Mouse (Mus musculus): ENCODE data around the gene Gm16485. TPM values are rescaled to one million over a fixed set of nuclear protein-coding genes. Genes with fewer than 3 reads are reported as not detected.

Gene Gm16485
- total RNA-seq (2021) = 1 to 10 TPM; 4.5 to 6.5 TPM
- long read RNA-seq, experiment 1, partial matches to known transcripts = 0 of 1 reads
- long read RNA-seq, experiment 1, other reads (novel, unspliced or antisense) = 0 of 1 reads
- long read RNA-seq, experiment 2 = 0 reads

DNA sequence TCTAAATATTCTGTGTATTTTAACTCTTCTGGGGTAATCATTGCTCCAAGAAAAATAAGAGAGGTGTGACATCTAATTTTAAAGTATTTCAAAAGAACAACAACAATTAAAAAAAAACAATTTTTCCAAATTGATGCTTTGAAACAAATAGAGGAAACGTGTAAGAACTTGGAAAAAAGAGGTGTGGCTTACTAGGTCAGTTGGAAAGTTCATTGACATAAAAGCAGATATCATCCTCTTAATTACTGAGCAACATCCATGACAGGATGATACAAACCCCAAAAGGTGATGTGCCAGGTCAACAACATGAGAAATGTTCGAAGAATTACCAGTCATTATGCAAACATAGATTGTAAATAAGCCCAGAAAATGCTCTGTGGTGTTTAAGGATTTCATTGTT lies at the start of gene Gm16485:
Gene Gm16485, plus strand, starts transcription at position 301 of the 400 bp plus-strand sequence.
- no peak for DNase-seq (ENCODE audit: low spot score in 2 of 2)

DNA sequence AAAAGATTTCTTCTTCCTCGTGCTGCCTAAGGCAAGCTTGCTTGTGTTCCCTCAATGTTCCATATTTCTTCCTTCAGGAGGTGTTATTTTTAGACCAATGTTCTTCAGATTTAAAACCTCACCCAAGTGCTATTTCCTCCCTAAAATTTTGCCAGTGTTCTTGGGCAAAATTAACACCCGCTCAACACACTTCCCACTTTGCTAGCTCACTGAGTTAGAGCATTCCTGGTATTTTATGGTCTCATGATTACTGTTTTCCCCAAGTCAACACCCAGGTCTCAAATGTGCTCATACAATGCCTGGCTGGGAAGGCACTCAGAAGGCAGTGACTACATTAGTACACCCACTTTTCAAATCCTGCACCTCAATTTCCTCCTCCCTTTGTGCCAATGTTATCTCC lies 44.0 kb upstream of the Gm16485 start:
- no peak for DNase-seq (ENCODE audit: low spot score in 2 of 2)

DNA sequence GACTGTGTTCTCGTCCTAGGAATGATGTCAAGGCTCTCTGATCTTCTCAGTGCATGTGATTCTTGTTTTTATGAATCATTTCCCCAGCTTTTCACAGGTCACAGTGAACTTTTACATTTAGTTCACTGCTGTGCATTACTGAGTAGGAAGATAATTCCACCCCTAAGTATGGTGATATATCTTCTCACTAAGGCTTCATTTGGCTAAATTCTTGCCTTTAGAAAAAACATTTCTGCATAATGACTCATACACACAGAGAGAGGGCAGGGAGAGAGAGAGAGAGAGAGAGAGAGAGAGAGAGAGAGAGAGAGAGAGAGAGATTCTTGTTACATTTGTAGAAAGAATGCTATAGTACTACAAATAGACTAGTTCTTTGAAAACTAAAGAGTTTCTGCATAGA lies 33.8 kb upstream of the Gm16485 start:
- DNase-seq (ENCODE audit: low spot score in 2 of 2) = no peak

DNA sequence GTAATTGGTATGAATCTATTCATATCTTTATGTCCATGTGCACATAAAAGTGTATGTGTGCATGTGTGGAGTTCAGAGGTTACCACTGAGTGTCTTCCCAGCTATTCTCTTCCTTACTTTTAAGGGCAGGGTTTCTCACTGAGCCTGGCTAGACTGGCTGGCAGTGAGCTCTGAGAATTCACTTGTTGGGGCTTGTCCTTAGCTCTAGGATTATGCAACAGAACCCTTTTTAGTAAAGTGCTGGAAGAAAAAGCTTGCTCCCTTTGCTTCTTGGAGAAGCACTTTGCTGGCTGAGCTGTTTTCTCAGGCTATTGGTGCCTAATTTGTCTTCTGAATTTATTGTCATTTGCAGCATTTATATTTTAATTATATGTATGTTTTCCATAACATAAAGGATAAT lies 18.3 kb upstream of the Gm16485 start:
- no peak for DNase-seq (ENCODE audit: low spot score in 2 of 2)

DNA sequence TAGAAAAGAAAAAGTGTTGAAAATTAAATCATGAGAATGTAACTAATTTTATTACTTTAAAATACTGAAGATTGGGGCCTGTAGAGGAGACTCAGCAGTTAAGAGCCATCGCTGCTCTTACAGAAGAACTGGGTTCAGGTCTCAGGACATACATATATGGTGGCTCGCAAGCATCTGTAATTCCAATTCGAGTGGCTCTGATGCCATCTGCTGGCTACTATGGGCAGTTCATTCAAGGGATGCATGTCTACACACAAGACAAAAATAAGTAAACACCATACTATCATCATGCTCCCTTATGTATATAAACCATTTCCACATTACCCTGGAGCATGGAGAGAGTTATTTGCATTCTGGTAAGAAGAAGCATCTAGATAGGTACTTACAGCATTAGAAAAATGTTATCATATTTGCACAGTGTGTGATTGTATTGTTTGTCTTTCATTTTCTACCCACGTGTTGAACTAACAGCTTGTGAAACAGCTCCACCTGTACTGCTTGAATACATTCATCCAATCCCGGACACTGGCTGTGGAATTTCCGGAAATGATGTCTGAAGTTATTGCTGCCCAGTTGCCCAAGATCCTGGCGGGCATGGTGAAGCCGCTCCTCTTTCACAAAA lies 7.0 kb upstream of the Gm16485 start:
- DNase-seq (ENCODE audit: low spot score in 2 of 2) = peak in 1 of 2 experiments; percentile 46

DNA sequence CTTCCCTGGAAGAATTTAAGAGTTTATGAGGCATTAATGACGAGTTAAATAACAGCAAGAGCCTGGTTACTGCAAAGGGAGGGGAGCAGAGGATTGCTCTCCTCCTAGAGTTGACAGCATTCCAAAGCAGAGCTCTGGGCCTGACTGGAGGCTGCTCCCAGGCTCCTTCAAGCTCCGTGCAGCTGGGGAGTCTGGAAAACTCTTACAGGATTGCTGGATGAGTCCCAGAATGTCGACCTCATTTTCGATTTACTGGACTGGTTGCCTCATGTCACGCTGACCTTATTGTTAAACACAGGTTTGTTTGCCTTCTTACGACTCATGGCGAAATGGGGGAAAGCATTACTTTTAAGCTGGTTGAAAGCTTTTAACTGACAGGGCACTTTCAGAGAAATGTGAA lies 1.4 kb upstream of the Gm16485 start:
- no peak for DNase-seq (ENCODE audit: low spot score in 2 of 2)

DNA sequence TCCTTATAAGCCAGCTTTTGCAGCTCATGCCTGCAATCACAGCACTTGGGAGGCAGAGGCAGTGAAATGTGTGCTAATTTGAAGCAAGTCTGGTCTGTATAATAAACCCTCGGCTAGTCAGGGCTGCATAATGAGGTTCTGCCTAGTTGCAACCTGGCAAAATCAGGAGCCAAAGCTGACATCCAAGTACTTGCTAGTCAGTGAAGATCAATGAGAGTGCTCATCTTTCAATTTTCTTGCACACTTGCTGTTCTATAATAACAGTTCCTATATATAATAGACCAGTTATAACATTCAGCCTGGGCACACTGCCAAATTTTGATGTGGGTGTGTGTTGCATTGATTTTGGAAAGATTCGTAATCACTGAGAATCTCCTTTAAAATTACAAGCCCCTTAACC lies 6.2 kb downstream of the Gm16485 start:
- DNase-seq (ENCODE audit: low spot score in 2 of 2) = peak in 1 of 2 experiments; percentile 7

DNA sequence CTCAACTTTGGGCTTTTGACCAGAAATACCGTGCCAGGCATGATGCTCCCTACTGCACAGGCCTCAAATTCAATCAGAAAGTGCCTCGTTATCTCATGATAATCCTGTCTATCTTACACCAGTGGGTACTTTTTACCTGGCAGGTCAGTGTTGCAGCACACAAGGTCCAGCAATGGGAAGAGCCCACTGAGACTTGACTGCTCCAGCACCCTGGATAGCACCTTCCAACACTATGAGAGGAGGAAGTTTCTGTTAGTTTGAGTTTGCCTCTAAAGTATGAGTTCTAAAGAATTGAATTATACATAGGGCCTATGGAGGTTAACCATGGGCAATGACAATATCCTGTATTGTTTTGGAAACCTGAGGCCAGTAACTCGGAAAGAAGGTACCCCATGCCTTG lies 10.7 kb downstream of the Gm16485 start:
- no peak for DNase-seq (ENCODE audit: low spot score in 2 of 2)

DNA sequence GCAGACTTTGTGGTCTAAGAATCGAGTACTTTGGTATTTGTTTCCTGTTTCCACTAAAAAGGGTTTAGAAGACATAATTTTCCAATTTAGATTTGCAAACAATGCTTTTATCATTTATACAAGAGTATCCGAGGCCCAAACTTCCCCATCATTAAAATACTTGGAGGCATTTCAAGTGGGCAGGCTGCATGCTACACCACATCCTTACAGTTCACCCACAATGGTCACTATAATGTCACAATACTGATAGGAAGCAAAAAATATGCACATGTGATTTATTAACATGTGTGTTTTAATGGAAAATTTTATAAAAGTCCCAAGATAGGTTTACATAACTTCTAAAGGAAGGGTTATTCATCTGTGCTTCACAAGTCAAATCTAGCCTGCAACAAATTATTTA lies 24.9 kb downstream of the Gm16485 start:
- no peak for DNase-seq (ENCODE audit: low spot score in 2 of 2)

DNA sequence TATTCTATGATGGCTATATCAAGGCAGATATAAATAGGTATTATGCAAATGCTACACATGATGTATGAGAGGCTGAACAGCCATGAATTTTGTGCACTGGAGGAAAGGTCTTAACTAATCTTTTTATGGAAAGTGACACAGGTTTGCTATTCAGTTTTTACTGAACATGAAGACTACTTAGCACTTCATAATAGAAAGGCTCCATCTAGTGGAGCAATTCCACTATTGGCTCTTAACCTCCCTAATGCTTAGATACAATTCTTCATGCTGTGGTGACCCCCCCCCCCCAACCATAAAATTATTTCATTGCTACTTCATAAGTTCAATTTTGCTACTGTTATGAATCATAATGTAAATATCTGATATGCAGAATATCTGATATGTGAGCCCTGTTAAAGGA lies 29.6 kb downstream of the Gm16485 start:
- peak in 1 of 2 experiments; percentile 6 for DNase-seq (ENCODE audit: low spot score in 2 of 2)

DNA sequence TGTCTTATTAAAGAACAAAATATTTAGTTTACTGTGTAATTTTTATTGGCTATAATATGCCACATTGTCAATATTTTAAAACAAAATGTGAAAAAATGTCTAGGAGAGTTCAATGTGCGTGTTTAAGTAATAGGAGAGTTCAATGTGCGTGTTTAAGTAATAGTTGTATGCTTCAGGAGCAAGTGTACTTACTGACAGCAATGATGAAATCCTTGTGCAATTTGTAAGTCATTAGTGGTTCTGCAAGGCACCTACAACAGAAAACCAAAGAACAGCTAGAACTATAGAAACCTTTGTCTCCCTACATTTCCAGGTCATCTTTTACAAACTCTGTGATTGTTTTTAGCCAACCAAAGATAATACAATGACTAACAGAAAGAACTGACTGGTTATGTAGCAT lies 43.5 kb downstream of the Gm16485 start:
- DNase-seq (ENCODE audit: low spot score in 2 of 2) = no peak

Other genes starting within 250 kb of the Gm16485 start
- 1 to 10 TPM; 9.1 to 9.2 TPM for gene Pgr, start 72.0 kb upstream of the Gm16485 start, total RNA-seq (2021)